Mouse (Mus musculus): ENCODE data around the gene Vmn1r32. TPM values are rescaled to one million over a fixed set of nuclear protein-coding genes. Genes with fewer than 3 reads are reported as not detected.

Gene Vmn1r32
- polyA plus RNA-seq (2012; rRNA removed) = not detected in 2 replicates

GRCm38 (mm10) chr6:66559996-66560395, at the start of gene Vmn1r32:
Vmn1r32 (minus strand) TSS chr6:66560096.

DNA sequence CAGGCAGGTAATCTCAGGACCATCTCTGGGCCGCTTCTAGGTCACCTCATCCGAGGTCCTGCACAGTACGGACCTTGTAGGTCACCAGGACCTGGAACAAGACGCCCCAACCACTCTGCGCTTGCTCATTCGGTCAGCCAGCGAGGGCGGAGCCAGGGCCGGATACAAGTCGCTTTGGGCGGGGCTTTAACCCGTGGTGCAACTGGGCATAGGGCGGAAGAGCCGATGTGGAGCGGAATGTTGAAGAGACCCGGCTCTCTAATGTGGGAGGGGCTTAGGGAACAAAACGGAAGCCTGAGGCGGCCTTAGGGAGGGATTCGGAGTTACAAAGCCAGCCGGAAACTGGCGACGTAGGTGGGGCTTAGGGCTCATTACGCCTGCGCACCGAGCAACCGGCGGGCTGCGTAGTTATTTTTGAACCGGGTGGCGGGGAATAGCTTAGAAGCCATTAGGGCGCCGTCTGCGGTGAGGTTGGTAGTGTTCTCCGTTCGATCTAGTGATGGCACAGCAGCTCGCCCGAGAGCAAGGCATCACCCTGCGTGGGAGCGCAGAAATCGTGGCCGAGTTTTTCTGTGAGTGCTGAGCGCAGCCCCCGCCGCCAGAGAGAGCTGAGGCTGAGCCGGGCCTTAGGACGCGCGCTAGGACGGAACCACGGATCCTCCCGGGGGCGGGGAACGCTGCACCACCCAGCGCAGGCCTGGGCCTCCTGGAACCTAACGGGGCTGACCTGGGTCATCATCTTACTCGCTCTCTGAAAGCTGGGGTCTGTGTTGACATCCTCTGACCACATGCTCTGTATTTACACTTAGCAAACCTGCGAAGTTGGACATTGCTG, 24.7 kb downstream of the Vmn1r32 start, which contains the start of gene Mad2l1:
TSS of gene Mad2l1 (plus strand) at position 363 of the 835 bp plus-strand sequence.

Other genes with a start within 250 kb of the Vmn1r32 start
- gene Mad2l1, start 24.7 kb downstream of the Vmn1r32 start, polyA plus RNA-seq (2012; rRNA removed) = 24.2 and 27.3 TPM in 2 replicates
- gene Vmn1r33, start 58.2 kb upstream of the Vmn1r32 start, polyA plus RNA-seq (2012; rRNA removed) = not detected in 2 replicates
- not detected in 2 replicates for gene Vmn1r34, start 83.8 kb upstream of the Vmn1r32 start, polyA plus RNA-seq (2012; rRNA removed)
- not detected in 2 replicates for gene Vmn1r35, start 125.8 kb upstream of the Vmn1r32 start, polyA plus RNA-seq (2012; rRNA removed)
- gene Vmn1r36, start 159.1 kb upstream of the Vmn1r32 start, polyA plus RNA-seq (2012; rRNA removed) = not detected in 2 replicates
- gene Vmn1r37, start 169.3 kb upstream of the Vmn1r32 start, polyA plus RNA-seq (2012; rRNA removed) = not detected in 2 replicates
- not detected in 2 replicates for gene Vmn1r38, start 222.5 kb upstream of the Vmn1r32 start, polyA plus RNA-seq (2012; rRNA removed)